Mouse (Mus musculus) c-Kit-positive CD71-negative TER-119-negative erythroid progenitor cells, embryonic 14.5 days (primary cell): ENCODE measurements around the gene Tnks2.

Experiments used
- DNase-seq: peaks from one replicate; pipeline ENCODE4 v3.0.0-alpha.2; 2013; ENCODE audit warnings: low read depth

The Tnks2 gene

GRCm38 (mm10) chr19:36938008-36938407 lies 104.0 kb downstream of the Tnks2 start:
- DNase-seq, result no peak

DNA sequence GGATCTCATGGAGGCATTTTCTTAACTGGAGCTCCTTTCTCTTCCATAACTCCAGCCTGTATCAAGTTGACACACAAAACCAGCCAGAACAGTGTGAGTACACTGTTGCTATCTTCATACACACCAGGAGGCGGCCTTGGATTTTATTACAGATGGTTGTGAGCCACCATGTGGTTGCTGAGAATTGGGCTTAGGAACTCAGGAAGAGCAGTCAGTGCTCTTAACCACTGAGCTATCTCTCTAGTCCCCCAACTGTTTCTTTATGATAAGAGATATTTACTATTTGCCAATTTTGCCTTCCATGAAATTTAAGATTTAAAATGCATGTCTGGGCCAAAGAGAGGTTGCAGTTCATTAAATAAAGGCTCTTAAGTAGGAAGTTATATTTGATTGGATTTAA lies 106.0 kb downstream of the Tnks2 start:
- no peak for DNase-seq
